Mouse (Mus musculus): ENCODE data around the gene A3galt2. TPM values are rescaled to one million over a fixed set of nuclear protein-coding genes. Genes with fewer than 3 reads are reported as not detected.

Gene A3galt2
- polyA plus RNA-seq, 1 experiment from 2014 or later = 0.56 TPM

Other genes starting within 250 kb of the A3galt2 start
- gene Zscan20, start 145.3 kb upstream of the A3galt2 start, polyA plus RNA-seq (2014; fragmentation: Nextera tagmentation; extraction: Ambion mirVana) = 5.4 and 6.9 TPM in 2 replicates
- 0.35 and 0.75 TPM in 2 replicates for gene Tlr12, start 136.7 kb upstream of the A3galt2 start, polyA plus RNA-seq (2014; fragmentation: Nextera tagmentation; extraction: Ambion mirVana)
- gene Phc2, start 100.7 kb upstream of the A3galt2 start, polyA plus RNA-seq (2014; fragmentation: Nextera tagmentation; extraction: Ambion mirVana) = 133 and 144 TPM in 2 replicates
- 53.0 and 55.2 TPM in 2 replicates for gene Zfp362, start 50.7 kb downstream of the A3galt2 start, polyA plus RNA-seq (2014; fragmentation: Nextera tagmentation; extraction: Ambion mirVana)
- 9.4 and 11.0 TPM in 2 replicates for gene Trim62, start 128.2 kb downstream of the A3galt2 start, polyA plus RNA-seq (2014; fragmentation: Nextera tagmentation; extraction: Ambion mirVana)
- gene Azin2, start 207.1 kb downstream of the A3galt2 start, polyA plus RNA-seq (2014; fragmentation: Nextera tagmentation; extraction: Ambion mirVana) = 11.5 TPM in 2 replicates
- 173 and 174 TPM in 2 replicates for gene Ak2, start 236.6 kb downstream of the A3galt2 start, polyA plus RNA-seq (2014; fragmentation: Nextera tagmentation; extraction: Ambion mirVana)

Measured in forebrain, embryonic 11.5 days (tissue).